Mouse (Mus musculus) mesoderm, embryonic 11.5 days (tissue): ENCODE measurements around the gene Fbxo11.
"Not testable (repeated sequence)": the region's sequence is repeated elsewhere in the genome, so short reads cannot be mapped to it uniquely, and the experiment has no call there.

Experiments
- DNase-seq: peaks from one replicate; pipeline ENCODE4 v3.0.0-alpha.2; 2012; ENCODE audit warnings: low read depth, low spot score

The Fbxo11 gene

GRCm38 (mm10) chr17:88014456-88014855 lies 50.6 kb downstream of the Fbxo11 start:
- no peak for DNase-seq

- no peak for DNase-seq
Measured at GRCm38 (mm10) chr17:88006956-88007355, 58.1 kb downstream of the Fbxo11 start.

DNA sequence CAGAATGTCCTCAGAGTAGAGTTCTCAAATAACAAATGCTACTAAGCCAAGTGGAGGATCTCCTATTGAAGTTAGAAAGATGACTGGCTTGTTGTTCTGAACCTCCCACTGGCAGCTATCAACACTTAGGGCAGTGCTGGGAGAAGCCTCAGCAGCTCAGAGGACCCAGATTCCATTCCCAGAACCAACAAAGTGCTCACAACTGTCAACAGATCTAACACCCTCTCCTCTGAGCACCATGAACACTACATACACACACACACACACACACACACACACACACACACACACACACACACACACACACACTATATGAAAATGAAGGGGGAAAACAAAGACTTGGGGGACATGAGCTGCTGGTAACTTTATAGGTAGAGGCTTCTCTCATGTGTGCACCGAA lies 60.2 kb downstream of the Fbxo11 start:
- no peak for DNase-seq

GRCm38 (mm10) chr17:87997808-87998207 lies 67.3 kb downstream of the Fbxo11 start:
- no peak for DNase-seq

- no peak for DNase-seq
Measured at GRCm38 (mm10) chr17:87993338-87993737, 71.8 kb downstream of the Fbxo11 start.

DNA sequence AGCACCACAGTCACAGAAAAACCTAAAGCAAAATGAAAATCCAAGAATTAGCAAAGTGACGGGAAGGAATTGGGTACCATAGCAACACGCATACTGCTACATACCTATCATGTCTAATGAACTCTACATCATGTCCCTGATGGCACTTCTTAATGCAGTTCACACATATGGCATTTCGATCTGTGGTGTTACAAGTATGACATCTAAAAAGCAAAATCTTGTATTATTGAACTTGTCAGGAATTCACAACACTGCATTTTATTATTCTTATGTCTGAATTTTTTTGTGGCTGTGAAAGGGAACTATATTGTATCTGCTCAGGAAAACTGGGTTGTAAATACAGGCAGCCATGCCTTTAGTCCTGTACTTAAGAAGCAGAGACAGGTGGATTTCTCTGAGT lies 72.9 kb downstream of the Fbxo11 start:
- no peak for DNase-seq

DNA sequence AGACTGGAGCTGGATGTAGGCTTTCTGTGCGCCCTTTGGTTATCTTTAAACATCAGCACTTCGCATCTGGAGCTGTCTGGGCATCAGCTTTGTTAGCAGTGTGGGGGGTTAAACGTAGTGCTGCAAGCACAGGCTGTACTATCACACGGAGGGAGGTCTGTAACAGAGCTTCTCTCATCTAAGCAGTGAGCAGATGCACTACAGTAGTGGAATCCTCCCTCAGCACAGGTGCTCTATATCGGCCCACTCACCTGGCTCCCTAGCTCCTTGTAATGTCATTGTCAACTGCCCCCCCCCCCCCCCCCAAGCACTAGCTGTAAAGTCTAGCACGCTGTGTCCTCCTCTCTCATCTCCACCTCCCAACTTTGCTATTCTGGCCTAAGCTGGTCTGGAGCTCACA lies 77.6 kb downstream of the Fbxo11 start:
- no peak for DNase-seq

- no peak for DNase-seq
Measured at GRCm38 (mm10) chr17:87985916-87986315, 79.2 kb downstream of the Fbxo11 start.

DNA sequence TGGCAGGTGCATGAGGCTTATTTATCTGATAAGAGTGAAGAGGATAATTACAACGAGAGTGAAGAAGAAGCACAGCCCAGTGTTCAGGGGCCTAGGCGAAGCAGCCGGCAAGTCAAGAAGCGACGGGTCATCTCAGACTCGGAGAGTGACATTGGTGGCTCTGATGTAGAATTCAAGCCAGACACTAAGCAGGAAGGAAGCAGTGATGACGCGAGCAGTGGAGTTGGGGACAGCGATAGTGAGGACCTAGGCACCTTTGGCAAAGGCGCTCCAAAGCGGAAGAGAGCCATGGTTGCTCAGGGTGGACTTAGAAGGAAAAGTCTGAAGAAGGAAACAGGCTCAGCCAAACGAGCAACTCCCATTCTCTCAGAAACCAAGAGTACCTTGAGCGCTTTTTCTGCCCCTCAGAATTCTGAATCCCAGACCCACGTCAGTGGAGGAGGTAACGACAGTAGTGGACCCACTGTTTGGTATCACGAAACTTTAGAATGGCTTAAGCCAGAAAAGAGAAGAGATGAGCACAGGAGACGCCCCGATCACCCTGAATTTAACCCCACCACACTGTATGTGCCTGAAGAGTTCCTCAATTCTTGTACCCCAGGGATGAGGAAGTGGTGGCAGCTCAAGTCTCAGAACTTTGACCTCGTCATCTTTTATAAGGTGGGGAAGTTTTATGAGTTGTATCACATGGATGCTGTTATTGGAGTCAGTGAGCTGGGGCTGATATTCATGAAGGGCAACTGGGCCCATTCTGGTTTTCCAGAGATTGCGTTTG lies 80.5 kb downstream of the Fbxo11 start:
- no peak for DNase-seq

DNA sequence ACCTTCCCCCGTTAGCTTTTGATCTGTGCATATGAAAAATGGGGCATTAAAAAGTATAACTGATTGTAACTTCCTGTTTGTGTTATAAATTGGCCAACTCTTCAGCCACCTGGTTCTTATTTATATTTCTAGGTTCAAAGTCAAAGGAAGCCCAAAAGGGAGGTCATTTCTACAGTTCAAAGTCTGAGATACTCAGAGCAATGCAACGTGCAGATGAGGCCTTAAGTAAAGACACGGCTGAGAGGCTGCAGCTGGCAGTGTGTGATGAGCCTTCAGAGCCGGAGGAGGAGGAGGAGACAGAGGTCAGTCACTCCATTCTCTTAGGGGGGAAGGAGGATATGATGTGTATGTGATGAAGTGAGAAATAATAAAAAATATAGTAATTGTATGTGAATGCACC lies 81.8 kb downstream of the Fbxo11 start:
- DNase-seq, result no peak

DNA sequence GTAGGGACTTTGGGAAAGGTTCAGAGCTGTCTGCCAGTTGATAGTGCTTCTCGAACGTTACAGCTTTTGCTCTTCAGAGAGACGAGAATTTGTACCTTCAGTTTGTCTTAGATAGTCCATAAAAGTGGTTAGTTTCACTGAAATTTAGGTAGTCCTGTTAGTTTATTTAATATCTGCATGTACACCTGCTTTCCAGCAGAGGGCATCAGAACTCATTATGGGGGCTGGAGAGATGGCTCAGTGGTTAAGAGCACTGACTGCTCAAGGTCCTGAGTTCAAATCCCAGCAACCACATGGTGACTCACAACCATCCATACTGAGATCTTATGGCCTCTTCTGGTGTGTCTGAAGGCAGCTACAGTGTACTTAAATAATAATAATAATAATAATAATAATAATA lies 83.0 kb downstream of the Fbxo11 start:
- DNase-seq, result no peak

DNA sequence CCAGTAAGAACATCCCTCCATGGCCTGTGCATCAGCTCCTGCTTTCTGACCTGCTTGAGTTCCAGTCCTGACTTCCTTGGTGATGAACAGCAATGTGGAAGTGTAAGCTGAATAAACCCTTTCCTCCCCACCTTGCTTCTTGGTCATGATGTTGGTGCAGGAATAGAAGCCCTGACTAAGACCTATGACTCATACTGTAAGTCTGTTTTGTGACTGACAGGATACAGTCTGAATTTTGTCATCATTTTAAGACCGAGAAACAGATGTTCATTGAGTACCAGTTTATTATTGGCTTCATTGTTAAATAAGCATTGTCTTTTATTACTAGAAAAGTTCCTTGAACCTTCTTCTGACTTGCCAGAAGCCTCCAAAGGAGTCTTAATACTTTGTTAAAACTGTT lies 85.4 kb downstream of the Fbxo11 start:
- DNase-seq, result not testable (repeated sequence)

- not testable (repeated sequence) for DNase-seq
Measured at GRCm38 (mm10) chr17:87976927-87977326, 88.2 kb downstream of the Fbxo11 start.

- DNase-seq, result no peak
Measured at GRCm38 (mm10) chr17:87976154-87976806, 88.8 kb downstream of the Fbxo11 start.

- peak; percentile 50 for DNase-seq
Measured at GRCm38 (mm10) chr17:87975229-87975853, 89.8 kb downstream of the Fbxo11 start.

GRCm38 (mm10) chr17:87974629-87975228 lies 90.4 kb downstream of the Fbxo11 start, which contains the start of gene Msh6:
Gene Msh6, plus strand, starts transcription at chr17:87975062.
- DNase-seq, result peak; percentile 96

DNA sequence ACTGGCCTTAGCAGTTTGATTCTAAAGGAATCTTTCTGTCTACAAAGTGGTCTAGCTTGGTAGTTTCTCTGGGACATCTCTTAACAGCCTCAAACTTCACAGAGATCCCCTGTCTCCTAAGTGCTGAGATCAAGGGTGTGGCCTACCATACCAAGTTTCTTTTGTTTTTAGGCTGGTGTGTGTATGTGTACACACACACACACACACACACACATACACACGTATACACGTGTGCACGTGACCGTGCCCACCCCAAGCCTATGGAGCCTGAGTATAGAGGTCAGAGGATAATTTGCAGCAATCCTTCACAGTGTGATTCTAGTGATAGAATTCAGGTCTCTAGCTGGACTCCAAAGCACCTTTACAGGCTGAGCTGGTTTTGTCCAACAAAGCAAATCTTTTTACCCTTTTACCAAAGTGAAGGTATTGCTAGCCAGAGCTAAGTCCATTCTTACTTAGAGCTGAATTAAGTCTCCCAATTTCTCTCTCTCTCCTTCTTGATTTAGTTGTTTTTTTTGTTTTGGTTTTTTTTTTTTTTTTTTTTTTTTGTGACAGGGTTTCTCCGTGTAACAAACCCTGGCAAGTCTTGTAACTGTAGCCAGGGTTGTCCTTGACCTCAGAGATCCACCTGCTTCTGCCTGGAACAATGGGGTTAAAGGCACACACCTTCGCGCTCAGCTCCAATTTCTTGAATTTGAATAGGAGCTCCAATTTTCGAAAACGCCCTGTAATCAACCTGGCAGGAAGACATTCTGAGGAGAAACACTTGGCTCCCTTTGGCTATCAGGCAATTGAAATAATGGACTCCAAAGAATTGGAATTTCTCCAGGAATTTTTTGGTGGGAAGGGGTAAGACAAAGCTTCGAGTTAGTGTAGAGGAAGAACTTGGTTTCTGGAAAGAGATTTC lies 91.6 kb downstream of the Fbxo11 start:
- DNase-seq, result no peak

- no peak for DNase-seq
Measured at GRCm38 (mm10) chr17:87972856-87973255, 92.2 kb downstream of the Fbxo11 start.

GRCm38 (mm10) chr17:87971696-87972591 lies 93.1 kb downstream of the Fbxo11 start:
- not testable (repeated sequence) for DNase-seq

GRCm38 (mm10) chr17:87968483-87968926 lies 96.6 kb downstream of the Fbxo11 start:
- not testable (repeated sequence) for DNase-seq
